Mouse (Mus musculus) midbrain, postnatal 0 days (tissue): ENCODE results near the gene Celf3. TPM values are rescaled to one million over a fixed set of nuclear protein-coding genes. Genes with fewer than 3 reads are reported as not detected.
A peak's percentile ranks its signal among the peaks of the same experiment; 100 is the strongest.

Experiments used
- ATAC-seq: fragments of 200-750 bp; cut with Nextera tagmentation; 2 replicates; pipeline ENCODE4 v1.8.0; 2017; ENCODE audit warnings: moderate number of reproducible peaks, mild to moderate bottlenecking, moderate TSS enrichment, moderate library complexity; ENCODE audit not compliant: low FRiP score
- DNase-seq: peaks from one replicate; pipeline ENCODE4 v3.0.0-alpha.2; 2015; ENCODE audit warnings: low spot score
- H3K27ac ChIP-seq: fragments of 300-500 bp; sonication (generic); 2 replicates; pipeline ENCODE4 v1.5.1; 2014; ENCODE audit warnings: low read depth, mild to moderate bottlenecking, low read length, mixed read lengths
- H3K27me3 ChIP-seq: fragments of 300-500 bp; sonication (generic); 2 replicates; pipeline ENCODE4 v1.6.1; 2014; ENCODE audit warnings: low read length, control low read depth, mixed read lengths; ENCODE audit not compliant: insufficient read depth
- H3K36me3 ChIP-seq: fragments of 300-500 bp; sonication (generic); 2 replicates; pipeline ENCODE4 v1.6.1; 2014; ENCODE audit warnings: low read length, control low read depth, mixed read lengths; ENCODE audit not compliant: insufficient read depth
- H3K4me1 ChIP-seq: fragments of 300-500 bp; sonication (generic); 2 replicates; pipeline ENCODE4 v1.6.1; 2014; ENCODE audit warnings: mild to moderate bottlenecking, control low read depth, antibody characterized with exemption, low read length, mixed read lengths; ENCODE audit not compliant: insufficient read depth
- H3K4me2 ChIP-seq: fragments of 300-500 bp; sonication (generic); 2 replicates; pipeline ENCODE4 v1.6.1; 2014; ENCODE audit warnings: low read depth, mild to moderate bottlenecking, low read length, mixed read lengths; ENCODE audit not compliant: poor library complexity, severe bottlenecking
- H3K4me3 ChIP-seq: fragments of 300-500 bp; sonication (generic); 2 replicates; pipeline ENCODE4 v1.5.1; 2014; ENCODE audit warnings: low read depth, mild to moderate bottlenecking, low read length, moderate library complexity
- H3K9ac ChIP-seq: fragments of 300-500 bp; sonication (generic); replicated peaks from 2 replicates; pipeline ENCODE4 v1.6.1; 2014; ENCODE audit warnings: mild to moderate bottlenecking, low read length, moderate library complexity, mixed read lengths; ENCODE audit not compliant: poor library complexity, severe bottlenecking
- H3K9me3 ChIP-seq: fragments of 300-500 bp; sonication (generic); 2 replicates; pipeline ENCODE4 v1.6.1; 2016; ENCODE audit warnings: low read length, control low read depth
- CTCF ChIP-seq: IDR thresholded peaks from 2 replicates; pipeline ENCODE4 v1.5.1; 2016; ENCODE audit warnings: antibody characterized with exemption, mild to moderate bottlenecking
- WGBS: fragments of 180-500 bp; shearing (Covaris S2); extraction: QIAGEN DNeasy Blood & Tissue Kit; methylation state at CpG from one replicate; pipeline ENCODE4 v1.1.7; 2014; 5-methylcytosine and 5-hydroxymethylcytosine counted together
- polyA plus RNA-seq: library from polyadenylated mRNA; unstranded; fragments of >200 nt; fragmentation: Nextera tagmentation; extraction: Ambion mirVana; gene quantifications from 2 replicates; pipeline ENCODE4 v1.2.1, GENCODE M21; 2015
- total RNA-seq: library from RNA; depleted of rRNA; stranded (reverse); fragments of >200 nt; gene quantifications from 2 replicates; pipeline ENCODE4 v1.2.3, GENCODE M21; 2014

Celf3 gene
- total and polyA plus RNA-seq, 2 experiments from 2014 or later: 205 to 219 TPM

- Histone ChIP-seq H3K27me3 (no peaks in the 10 kb centered on the region), H3K9ac (no peak overlapping the region), H3K9me3 (no peaks in the 10 kb centered on the region), H3K27ac (0 out of 2 replicates have a peak overlapping the region, but pooled peaks have one; percentile 26), H3K4me1 (peaks cover 40% of the 10 kb centered on the region), H3K36me3 (peaks cover 5% of the 10 kb centered on the region), H3K4me2 (no peak overlapping the region), H3K4me3 (no peak overlapping the region)
- TF ChIP-seq CTCF: no peak
- no peak for ATAC-seq
- WGBS: 68% methylated on average over 4 of the region's 4 CpGs
- DNase-seq: no peak
Measured at GRCm38 (mm10) chr3:94481429-94481828, 3.3 kb downstream of the Celf3 start.

GRCm38 (mm10) chr3:94482764-94483385, 4.8 kb downstream of the Celf3 start:
- Histone ChIP-seq H3K4me1 (peaks cover 40% of the 10 kb centered on the region), H3K4me2 (no peak overlapping the region), H3K36me3 (peaks cover 19% of the 10 kb centered on the region), H3K27me3 (no peaks in the 10 kb centered on the region), H3K9ac (no peak overlapping the region), H3K9me3 (no peaks in the 10 kb centered on the region), H3K27ac (peak overlapping the region; percentile 83; the same call in 1 of the 2 replicates), H3K4me3 (no peak overlapping the region)
- ATAC-seq (no peak), DNase-seq (no peak)
- TF ChIP-seq CTCF: no peak
- WGBS: 84% methylated on average over 17 of the region's 17 CpGs

GRCm38 (mm10) chr3:94483790-94484439, 5.8 kb downstream of the Celf3 start:
- peak; percentile 86 for ATAC-seq
- Histone ChIP-seq H3K36me3 (peaks cover 27% of the 10 kb centered on the region), H3K9me3 (no peaks in the 10 kb centered on the region), H3K27ac (peak overlapping the region; percentile 83), H3K27me3 (no peaks in the 10 kb centered on the region), H3K4me3 (peak overlapping the region; percentile 15; the same call in 1 of the 2 replicates), H3K4me1 (peaks cover 40% of the 10 kb centered on the region), H3K4me2 (peak overlapping the region; percentile 48), H3K9ac (peak overlapping the region; percentile 52; the same call in 1 of the 2 replicates)
- DNase-seq: peak; percentile 96
- TF ChIP-seq CTCF: no peak
- WGBS: 5% methylated on average over 20 of the region's 20 CpGs

GRCm38 (mm10) chr3:94485922-94486321, 7.8 kb downstream of the Celf3 start:
- WGBS: 39% methylated on average over 7 of the region's 7 CpGs
- TF ChIP-seq CTCF: no peak
- H3K27ac ChIP-seq: 0 out of 2 replicates have a peak overlapping the region, but pooled peaks have one; percentile 21
- ATAC-seq: no peak
- H3K4me2 ChIP-seq: no peak overlapping the region
- H3K9ac ChIP-seq: no peak overlapping the region
- no peaks in the 10 kb centered on the region for H3K27me3 ChIP-seq
- no peaks in the 10 kb centered on the region for H3K9me3 ChIP-seq
- peaks cover 42% of the 10 kb centered on the region for H3K36me3 ChIP-seq
- H3K4me3 ChIP-seq: no peak overlapping the region
- DNase-seq: no peak
- H3K4me1 ChIP-seq: peaks cover 32% of the 10 kb centered on the region

DNA sequence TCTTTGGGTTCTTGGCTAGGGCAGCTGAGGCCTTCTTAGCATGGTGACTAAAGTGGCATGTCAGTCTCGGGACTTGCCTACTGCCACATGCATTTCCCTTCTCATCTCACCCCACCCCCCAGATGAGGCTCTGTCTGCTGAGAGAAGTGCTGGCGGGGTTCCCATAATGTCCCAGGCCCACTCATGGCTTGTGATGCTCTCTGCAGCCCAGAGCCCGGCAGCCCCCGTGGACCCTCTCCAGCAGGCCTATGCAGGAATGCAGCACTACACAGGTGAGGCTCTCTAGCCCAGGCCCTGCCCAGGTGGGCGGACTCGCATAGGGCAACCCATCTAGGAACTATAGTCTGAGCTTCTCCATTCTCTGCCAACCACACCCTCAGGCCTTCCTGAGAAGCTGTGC, 9.5 kb downstream of the Celf3 start:
- whole genome bisulfite sequencing: 85% methylated on average over 6 of the region's 6 CpGs

DNA sequence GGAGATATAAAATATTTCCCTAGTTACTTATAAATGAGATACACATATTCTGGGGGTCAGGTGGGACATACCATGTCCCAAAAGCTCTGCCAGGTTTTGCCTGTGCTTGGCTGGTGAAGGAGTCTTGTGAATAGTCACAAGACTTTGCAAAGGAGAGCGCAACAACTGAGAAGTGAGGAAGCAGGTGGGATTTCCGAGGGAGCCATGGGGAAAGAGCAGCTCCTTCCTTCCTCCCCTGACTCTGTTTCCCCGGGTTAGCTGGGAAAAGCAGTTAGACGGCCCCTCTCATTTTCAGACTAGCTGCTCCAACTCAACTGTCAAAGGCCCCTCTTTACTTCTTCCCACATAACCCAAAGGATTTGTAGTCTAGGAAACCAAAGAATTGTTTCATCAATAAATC, 19.1 kb downstream of the Celf3 start:
- no peak overlapping the region for H3K27ac ChIP-seq
- H3K4me1 ChIP-seq: no peaks in the 10 kb centered on the region
- H3K4me2 ChIP-seq: no peak overlapping the region
- TF ChIP-seq CTCF: no peak
- H3K4me3 ChIP-seq: no peak overlapping the region
- no peaks in the 10 kb centered on the region for H3K27me3 ChIP-seq
- ATAC-seq: no peak
- peaks cover 8% of the 10 kb centered on the region for H3K36me3 ChIP-seq
- WGBS: 83% methylated on average over 4 of the region's 4 CpGs
- no peak for DNase-seq
- no peaks in the 10 kb centered on the region for H3K9me3 ChIP-seq
- H3K9ac ChIP-seq: no peak overlapping the region

More for the DNA sequence above, 9.5 kb downstream of the Celf3 start:
- Histone ChIP-seq H3K9ac (no peak overlapping the region), H3K4me2 (no peak overlapping the region), H3K27me3 (no peaks in the 10 kb centered on the region), H3K36me3 (peaks cover 50% of the 10 kb centered on the region), H3K27ac (no peak overlapping the region), H3K4me1 (peaks cover 21% of the 10 kb centered on the region), H3K9me3 (no peaks in the 10 kb centered on the region), H3K4me3 (no peak overlapping the region)
- ATAC-seq: no peak
- no peak for TF ChIP-seq CTCF
- no peak for DNase-seq
